Mouse (Mus musculus) lung, postnatal 0 days (tissue): ENCODE data around the gene Ptger1. TPM values are rescaled to one million over a fixed set of nuclear protein-coding genes. Genes with fewer than 3 reads are reported as not detected.
A peak's percentile ranks its signal among the peaks of the same experiment; 100 is the strongest.

ENCODE experiments used
- ATAC-seq: fragments of 200-750 bp; cut with Nextera tagmentation; 2 replicates; pipeline ENCODE4 v1.8.0; 2017; ENCODE audit warnings: moderate library complexity
- DNase-seq: peaks from one replicate; pipeline ENCODE4 v3.0.0-alpha.2; 2016; ENCODE audit warnings: low spot score
- H3K27ac ChIP-seq: fragments of 300-500 bp; sonication (generic); 2 replicates; pipeline ENCODE4 v1.5.1; 2014; ENCODE audit warnings: antibody characterized with exemption, mild to moderate bottlenecking, low read length, mixed read lengths
- H3K27me3 ChIP-seq: fragments of 300-500 bp; sonication (generic); replicated peaks from 2 replicates; pipeline ENCODE4 v1.6.1; 2014; ENCODE audit warnings: low read length, mixed read lengths; ENCODE audit not compliant: insufficient read depth
- H3K36me3 ChIP-seq: fragments of 300-500 bp; sonication (generic); 2 replicates; pipeline ENCODE4 v1.6.1; 2014; ENCODE audit warnings: low read length, mixed read lengths; ENCODE audit not compliant: insufficient read depth
- H3K4me1 ChIP-seq: fragments of 300-500 bp; sonication (generic); 2 replicates; pipeline ENCODE4 v1.6.1; 2014; ENCODE audit warnings: antibody characterized with exemption, low read depth, low read length, mixed read lengths; ENCODE audit not compliant: insufficient read depth
- H3K4me2 ChIP-seq: fragments of 300-500 bp; sonication (generic); replicated peaks from 2 replicates; pipeline ENCODE4 v1.6.1; 2014; ENCODE audit warnings: low read depth, mild to moderate bottlenecking, low read length, moderate library complexity, mixed read lengths
- H3K4me3 ChIP-seq: fragments of 300-500 bp; sonication (generic); 2 replicates; pipeline ENCODE4 v1.5.1; 2014; ENCODE audit warnings: low read depth, low read length
- H3K9ac ChIP-seq: fragments of 300-500 bp; sonication (generic); replicated peaks from 2 replicates; pipeline ENCODE4 v1.6.1; 2014; ENCODE audit warnings: low read depth, mild to moderate bottlenecking
- H3K9me3 ChIP-seq: fragments of 300-500 bp; sonication (generic); 2 replicates; pipeline ENCODE4 v1.6.1; 2016; ENCODE audit warnings: low read length, mixed read lengths
- CTCF ChIP-seq: IDR thresholded peaks from 2 replicates; pipeline ENCODE4 v1.5.1; 2016; ENCODE audit warnings: antibody characterized with exemption, mild to moderate bottlenecking
- EP300 ChIP-seq: IDR thresholded peaks from 2 replicates; pipeline ENCODE4 v1.6.1; 2016; ENCODE audit warnings: antibody characterized with exemption, mild to moderate bottlenecking, control low read depth
- WGBS: fragments of 180-500 bp; shearing (Covaris S2); extraction: QIAGEN DNeasy Blood & Tissue Kit; methylation state at CpG from one replicate; pipeline ENCODE4 v1.1.7; 2014; 5-methylcytosine and 5-hydroxymethylcytosine counted together
- polyA plus RNA-seq: library from polyadenylated mRNA; unstranded; fragments of >200 nt; fragmentation: Nextera tagmentation; extraction: Ambion mirVana; gene quantifications from 2 replicates; pipeline ENCODE4 v1.2.1, GENCODE M21; 2015

Ptger1 gene
- polyA plus RNA-seq, 1 experiment from 2014 or later = 1.3 TPM

DNA sequence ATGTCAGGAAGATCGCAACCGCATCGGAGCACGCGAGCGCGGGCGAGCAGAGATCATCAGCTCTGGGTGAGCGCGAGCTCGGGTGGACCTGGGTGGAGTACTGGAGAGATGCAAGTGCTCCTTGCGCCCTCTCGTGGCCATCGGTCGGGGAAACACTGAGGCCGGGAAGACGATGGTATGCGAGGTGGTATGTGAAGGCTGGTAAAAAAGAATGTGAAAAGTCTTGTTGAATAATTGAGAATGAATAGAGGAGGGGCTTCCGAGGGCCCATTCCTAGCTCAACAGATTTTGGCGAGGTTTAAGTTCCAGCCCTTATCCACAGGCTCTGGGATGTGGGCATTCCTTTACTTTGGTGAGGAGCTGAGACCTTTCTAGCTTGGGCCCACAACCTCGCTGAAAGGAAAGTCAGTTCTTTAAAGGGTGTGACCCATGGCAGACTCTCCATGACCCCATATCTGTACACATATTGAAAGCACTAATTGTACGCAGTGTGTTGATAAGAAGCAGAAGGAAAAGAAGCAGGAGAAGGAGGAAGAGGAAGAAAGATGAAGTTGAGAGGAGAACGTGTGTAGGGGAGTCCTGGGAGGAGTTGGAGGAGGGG, 44.0 kb upstream of the Ptger1 start:
- H3K4me3 ChIP-seq = no peak overlapping the region
- no peak overlapping the region for H3K27ac ChIP-seq
- H3K4me1 ChIP-seq = no peaks in the 10 kb centered on the region
- WGBS = 8% methylated on average over 23 of the region's 23 CpGs
- H3K36me3 ChIP-seq = no peaks in the 10 kb centered on the region
- H3K9me3 ChIP-seq = no peaks in the 10 kb centered on the region
- no peak overlapping the region for H3K9ac ChIP-seq
- no peaks in the 10 kb centered on the region for H3K27me3 ChIP-seq
- H3K4me2 ChIP-seq = peak overlapping the region; percentile 55
- TF ChIP-seq EP300 (no peak), CTCF (peak; percentile 92)
- ATAC-seq (peak; percentile 92), DNase-seq (peak; percentile 92)

DNA sequence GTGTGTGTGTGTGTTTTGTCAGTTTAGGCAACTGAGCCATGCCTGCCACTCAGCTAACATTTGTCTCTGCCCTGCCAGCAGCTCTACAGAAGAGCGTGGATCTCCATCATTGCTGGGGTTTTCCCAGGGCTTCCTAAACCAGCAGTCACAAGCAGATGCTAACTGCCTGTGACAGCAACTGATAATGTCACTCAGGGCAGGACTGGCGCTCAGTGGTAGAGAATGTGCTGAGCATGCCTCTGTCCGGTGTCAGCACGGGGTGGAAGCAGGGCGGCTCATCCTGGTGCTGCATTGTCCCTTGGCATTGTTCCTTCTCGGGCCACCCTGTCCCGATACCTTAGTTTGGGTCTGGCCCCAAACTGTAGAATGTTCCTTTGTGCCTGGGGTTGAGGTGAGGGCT, 42.9 kb upstream of the Ptger1 start:
- Histone ChIP-seq H3K36me3 (no peaks in the 10 kb centered on the region), H3K4me2 (no peak overlapping the region), H3K27me3 (no peaks in the 10 kb centered on the region), H3K4me1 (no peaks in the 10 kb centered on the region), H3K27ac (no peak overlapping the region), H3K4me3 (no peak overlapping the region), H3K9ac (no peak overlapping the region), H3K9me3 (no peaks in the 10 kb centered on the region)
- ATAC-seq (no peak), DNase-seq (no peak)
- TF ChIP-seq CTCF = no peak
- TF ChIP-seq EP300 = no peak
- WGBS = 83% methylated on average over 7 of the region's 7 CpGs

DNA sequence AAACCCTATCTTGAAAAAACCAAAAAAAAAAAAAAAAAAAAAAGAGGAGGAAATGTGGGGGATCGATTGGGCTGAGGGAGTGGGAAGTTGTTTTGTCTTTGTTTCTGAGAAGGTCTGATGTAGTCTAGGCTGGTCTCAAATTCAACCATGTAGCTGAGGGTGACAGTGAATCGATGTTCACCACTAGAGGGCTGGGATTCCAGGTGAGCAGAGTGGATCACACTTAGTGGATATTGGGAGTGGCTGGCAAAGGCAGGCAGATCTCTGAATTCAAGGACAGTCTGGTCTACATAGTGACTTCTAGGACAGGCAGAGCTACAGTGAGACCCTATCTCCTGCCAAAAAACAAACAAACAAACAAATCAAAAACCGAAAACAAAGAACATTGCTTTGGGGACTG, 41.7 kb upstream of the Ptger1 start:
- Histone ChIP-seq H3K27me3 (no peaks in the 10 kb centered on the region), H3K4me1 (no peaks in the 10 kb centered on the region), H3K4me3 (no peak overlapping the region), H3K4me2 (no peak overlapping the region), H3K9ac (no peak overlapping the region), H3K9me3 (no peaks in the 10 kb centered on the region), H3K36me3 (no peaks in the 10 kb centered on the region), H3K27ac (no peak overlapping the region)
- TF ChIP-seq EP300 = no peak
- TF ChIP-seq CTCF = peak; percentile 80
- WGBS = 31% methylated on average over 3 of the region's 3 CpGs
- peak; percentile 58 for DNase-seq
- ATAC-seq = peak; percentile 45; the same call in 1 of the 2 replicates

DNA sequence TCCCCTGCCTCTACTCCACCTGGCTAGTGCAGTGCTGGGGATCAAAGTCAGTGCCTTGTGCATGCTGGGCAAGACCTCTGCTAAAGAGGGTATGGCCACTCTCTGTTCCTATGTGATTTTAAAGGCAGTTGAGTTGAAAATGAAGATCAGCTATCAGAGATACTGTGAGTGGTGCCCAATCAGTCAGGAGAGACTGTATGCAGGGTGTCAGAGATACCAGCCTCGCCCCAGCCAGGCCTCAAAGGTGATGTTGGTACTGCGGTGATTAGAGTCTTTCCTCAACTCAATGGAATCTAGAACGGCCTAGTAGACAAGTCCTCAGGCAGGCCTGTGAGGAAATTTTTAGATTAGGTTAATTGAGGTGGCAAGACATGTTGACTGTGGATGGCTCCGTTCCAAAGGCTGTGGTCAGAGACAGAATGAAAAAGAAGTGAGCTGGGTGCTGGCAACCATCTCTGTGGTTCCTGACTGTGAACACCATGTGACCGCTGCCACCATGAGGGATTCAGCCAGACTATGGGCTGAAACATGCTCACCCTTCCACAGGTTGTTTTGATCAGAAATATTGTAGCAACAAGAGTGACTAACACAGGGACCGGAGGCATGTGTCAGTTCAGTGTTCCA, 40.7 kb upstream of the Ptger1 start:
- 71% methylated on average over 6 of the region's 6 CpGs for WGBS
- ATAC-seq = no peak
- H3K36me3 ChIP-seq = no peaks in the 10 kb centered on the region

DNA sequence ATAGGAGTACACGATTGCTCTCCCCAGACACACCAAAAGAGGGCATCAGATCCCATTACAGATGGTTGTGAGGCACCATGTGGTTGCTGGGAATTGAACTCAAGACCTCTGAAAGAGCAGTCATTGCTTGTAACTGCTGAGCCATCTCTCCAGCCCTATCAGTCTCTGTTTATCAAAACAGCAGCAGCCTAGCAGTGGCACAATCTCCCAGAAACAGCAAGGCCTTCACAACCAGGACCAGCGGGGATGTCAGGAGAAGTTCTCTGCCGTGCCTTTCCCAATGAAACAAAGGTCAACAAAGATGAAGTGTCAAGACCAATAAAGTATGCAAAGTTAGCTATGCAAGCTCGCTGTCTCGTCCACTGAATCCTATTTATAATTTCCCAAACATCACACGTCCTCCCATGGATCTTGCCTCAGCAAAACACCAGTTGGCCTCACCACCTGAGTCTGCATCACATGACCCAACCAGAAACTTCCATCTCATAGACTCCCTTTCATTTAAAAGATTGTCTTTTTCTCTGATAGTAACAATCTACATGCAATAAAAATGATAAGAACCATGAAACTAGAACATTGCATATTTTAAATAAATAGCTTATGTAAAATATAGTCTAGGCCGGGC, 34.3 kb upstream of the Ptger1 start:
- ATAC-seq = no peak
- WGBS = 71% methylated on average over 7 of the region's 7 CpGs

More for the DNA sequence above, 40.7 kb upstream of the Ptger1 start:
- H3K4me3 ChIP-seq = no peak overlapping the region
- no peaks in the 10 kb centered on the region for H3K9me3 ChIP-seq
- H3K27me3 ChIP-seq = no peaks in the 10 kb centered on the region
- no peak overlapping the region for H3K9ac ChIP-seq
- no peak for DNase-seq
- H3K27ac ChIP-seq = no peak overlapping the region
- no peak overlapping the region for H3K4me2 ChIP-seq
- no peaks in the 10 kb centered on the region for H3K4me1 ChIP-seq
- no peak for TF ChIP-seq EP300
- no peak for TF ChIP-seq CTCF

DNA sequence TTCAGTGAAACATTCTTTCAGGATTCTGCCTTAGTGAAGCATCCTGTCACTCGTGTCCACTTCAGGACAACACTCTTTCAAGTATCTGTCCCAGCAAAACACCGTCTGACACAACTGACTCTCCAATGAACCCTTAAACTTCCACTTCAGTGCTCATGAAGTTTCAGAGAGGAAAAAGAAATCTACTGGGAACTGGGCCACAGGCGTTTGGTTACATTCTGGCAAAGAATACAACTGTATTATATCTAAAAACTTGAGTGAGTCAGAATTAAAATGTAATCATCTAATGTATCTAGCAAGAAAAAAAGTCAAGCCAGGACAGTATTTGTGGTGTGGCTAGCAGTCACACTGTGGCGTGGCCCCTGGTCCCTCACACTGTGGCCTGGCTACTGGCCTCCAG, 27.6 kb upstream of the Ptger1 start:
- TF ChIP-seq CTCF (no peak), EP300 (no peak)
- DNase-seq = no peak
- H3K36me3 ChIP-seq = no peaks in the 10 kb centered on the region
- WGBS = 53% methylated on average over 4 of the region's 4 CpGs
- no peak overlapping the region for H3K4me2 ChIP-seq
- no peak overlapping the region for H3K9ac ChIP-seq
- H3K9me3 ChIP-seq = no peaks in the 10 kb centered on the region
- ATAC-seq = no peak
- H3K27ac ChIP-seq = no peak overlapping the region
- no peaks in the 10 kb centered on the region for H3K27me3 ChIP-seq
- H3K4me1 ChIP-seq = no peaks in the 10 kb centered on the region
- no peak overlapping the region for H3K4me3 ChIP-seq

More for the DNA sequence above, 34.3 kb upstream of the Ptger1 start:
- Histone ChIP-seq H3K4me2 (no peak overlapping the region), H3K4me1 (no peaks in the 10 kb centered on the region), H3K36me3 (no peaks in the 10 kb centered on the region), H3K27me3 (no peaks in the 10 kb centered on the region), H3K4me3 (no peak overlapping the region), H3K27ac (no peak overlapping the region), H3K9me3 (no peaks in the 10 kb centered on the region), H3K9ac (no peak overlapping the region)
- TF ChIP-seq EP300 = no peak
- TF ChIP-seq CTCF = no peak
- DNase-seq = no peak
